Mouse (Mus musculus) inflammation-experienced regulatory T-cells, adult 6 months (primary cell): ENCODE measurements around the gene Ube2f. TPM values are rescaled to one million over a fixed set of nuclear protein-coding genes. Genes with fewer than 3 reads are reported as not detected.

ENCODE experiments used
- ATAC-seq: one replicate; pipeline ENCODE4 v1.8.0; 2017
- polyA plus RNA-seq, 3 experiments: library from polyadenylated mRNA; unstranded; fragments of 100-300 nt; shearing (Covaris generic); gene quantifications; one replicate each; pipeline ENCODE4 v1.2.1; 2017

The Ube2f gene
- polyA plus RNA-seq = 100 to 1,000 TPM in 2 of 3 experiments, 10 to 100 TPM in 1; 86.0 to 104 (median 100) TPM

GRCm38 (mm10) chr1:91249564-91250414, at the start of gene Ube2f:
Gene Ube2f (plus strand): TSS chr1:91250304.
- peak; percentile 97 for ATAC-seq

GRCm38 (mm10) chr1:91201122-91201521, 49.0 kb upstream of the Ube2f start:
- no peak for ATAC-seq

GRCm38 (mm10) chr1:91204221-91204765, 45.8 kb upstream of the Ube2f start:
- ATAC-seq = no peak

GRCm38 (mm10) chr1:91205651-91206050, 44.5 kb upstream of the Ube2f start:
- no peak for ATAC-seq

GRCm38 (mm10) chr1:91206336-91206735, 43.8 kb upstream of the Ube2f start:
- ATAC-seq = no peak

GRCm38 (mm10) chr1:91206873-91207272, 43.2 kb upstream of the Ube2f start:
- ATAC-seq = no peak

GRCm38 (mm10) chr1:91207334-91208074, 42.6 kb upstream of the Ube2f start:
- ATAC-seq = no peak

- no peak for ATAC-seq
Observed at GRCm38 (mm10) chr1:91209343-91209742, 40.8 kb upstream of the Ube2f start.

GRCm38 (mm10) chr1:91209785-91210184, 40.3 kb upstream of the Ube2f start:
- no peak for ATAC-seq

GRCm38 (mm10) chr1:91211099-91211498, 39.0 kb upstream of the Ube2f start:
- peak; percentile 67 for ATAC-seq

GRCm38 (mm10) chr1:91211591-91212008, 38.5 kb upstream of the Ube2f start:
- ATAC-seq = no peak

GRCm38 (mm10) chr1:91215264-91215663, 34.8 kb upstream of the Ube2f start:
- no peak for ATAC-seq

- ATAC-seq = no peak
Observed at GRCm38 (mm10) chr1:91215981-91216380, 34.1 kb upstream of the Ube2f start.

- ATAC-seq = no peak
Observed at GRCm38 (mm10) chr1:91216504-91217267, 33.4 kb upstream of the Ube2f start.

GRCm38 (mm10) chr1:91219641-91220321, 30.3 kb upstream of the Ube2f start:
- ATAC-seq = peak; percentile 60

GRCm38 (mm10) chr1:91220322-91220672, 29.8 kb upstream of the Ube2f start:
- peak; percentile 83 for ATAC-seq

GRCm38 (mm10) chr1:91226562-91226961, 23.5 kb upstream of the Ube2f start:
- no peak for ATAC-seq

- no peak for ATAC-seq
Observed at GRCm38 (mm10) chr1:91227381-91228054, 22.6 kb upstream of the Ube2f start.

GRCm38 (mm10) chr1:91231142-91231541, 19.0 kb upstream of the Ube2f start:
- ATAC-seq = no peak

- ATAC-seq = no peak
Observed at GRCm38 (mm10) chr1:91231896-91232295, 18.2 kb upstream of the Ube2f start.

- ATAC-seq = no peak
Observed at GRCm38 (mm10) chr1:91235395-91235794, 14.7 kb upstream of the Ube2f start.
